Comparison of ENCODE assay signal across 8 mouse cellular contexts in the genomic region with DNA sequence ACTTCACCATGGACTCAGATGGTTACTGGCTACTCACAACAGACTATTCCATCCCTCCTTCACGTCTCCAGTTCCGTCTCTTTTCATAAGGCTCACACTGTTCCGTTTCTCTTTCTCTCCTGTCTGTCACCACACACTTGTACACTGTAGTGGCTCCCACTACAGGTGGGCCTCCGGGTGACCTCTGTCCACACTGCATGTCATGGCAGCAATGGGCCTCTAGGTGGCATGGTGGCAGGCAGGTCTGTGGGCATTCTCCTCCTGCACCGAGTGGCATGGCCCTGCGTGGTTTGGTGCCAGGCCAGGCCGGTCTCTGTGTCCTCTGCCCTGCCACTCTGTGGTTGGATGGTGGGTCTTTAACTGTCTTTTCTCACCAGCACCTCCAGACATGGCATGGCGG. TPM values are rescaled to one million over a fixed set of nuclear protein-coding genes. Genes with fewer than 3 reads are reported as not detected.
DNase-seq lines count a peak whose midpoint lies in the region; ATAC-seq and TF ChIP-seq lines count a peak whose summit lies in the region.

No protein-coding gene starts in this region.

- DNase-seq in hindbrain, postnatal 0 days (ENCODE audit: low spot score), result peak; percentile 50
- DNase-seq in hindbrain, embryonic 14.5 days (ENCODE audit: low spot score), result no peak
- peak; percentile 49 for DNase-seq in CD4-positive helper T cell, adult 2 months (ENCODE audit: low read depth, low spot score)
- peak; percentile 85 for DNase-seq in adrenal gland, postnatal 14 days
- peak; percentile 62 for DNase-seq in gastrocnemius, adult 2 months
- peak; percentile 57 for DNase-seq in liver, postnatal 0 days
- DNase-seq in spleen, adult 12 weeks (ENCODE audit: low spot score), result peak; percentile 24
- DNase-seq in right cerebral cortex, postnatal 14 days, result no peak

- no peaks in the 10 kb centered on the region for H3K36me3 ChIP-seq in hindbrain, postnatal 0 days (ENCODE audit: insufficient read depth, low read length)
- H3K36me3 ChIP-seq in hindbrain, embryonic 14.5 days (replicated peaks; ENCODE audit: control insufficient read depth, insufficient read depth), result 0 out of 2 replicates have a peak, but pooled peaks cover 3% of the 10 kb centered on the region
- 0 out of 2 replicates have a peak, but pooled peaks cover 4% of the 10 kb centered on the region for H3K36me3 ChIP-seq in liver, postnatal 0 days (replicated peaks; ENCODE audit: insufficient read depth, low read length)

- TF ChIP-seq CTCF in hindbrain, postnatal 0 days (IDR thresholded peaks at IDR 0.05; ENCODE audit: low read depth), result peak; percentile 81
- peak; percentile 70 for TF ChIP-seq CTCF in gastrocnemius, adult 2 months (IDR thresholded peaks at IDR 0.05)
- peak; percentile 81 for TF ChIP-seq CTCF in liver, postnatal 0 days (IDR thresholded peaks at IDR 0.05; ENCODE audit: low read depth)

- H3K27ac ChIP-seq in hindbrain, postnatal 0 days, result no peak overlapping the region
- no peak overlapping the region for H3K27ac ChIP-seq in hindbrain, embryonic 14.5 days
- no peak overlapping the region for H3K27ac ChIP-seq in gastrocnemius, adult 2 months
- H3K27ac ChIP-seq in liver, postnatal 0 days (ENCODE audit: low read depth), result no peak overlapping the region

- ATAC-seq in hindbrain, postnatal 0 days, result peak; percentile 61; the same call in 1 of the 2 replicates
- no peak for ATAC-seq in hindbrain, embryonic 14.5 days (ENCODE audit: low FRiP score)
- ATAC-seq in liver, postnatal 0 days, result 0 out of 2 replicates have a peak, but pooled peaks have one; percentile 45

- H3K4me1 ChIP-seq in hindbrain, postnatal 0 days (ENCODE audit: insufficient read depth, low read length), result no peaks in the 10 kb centered on the region
- peaks cover 11% of the 10 kb centered on the region; the same call in 1 of the 2 replicates for H3K4me1 ChIP-seq in hindbrain, embryonic 14.5 days (replicated peaks; ENCODE audit: control insufficient read depth, insufficient read depth, low read length)
- no peaks in the 10 kb centered on the region for H3K4me1 ChIP-seq in liver, postnatal 0 days (ENCODE audit: insufficient read depth)

- no peak for TF ChIP-seq EP300 in liver, postnatal 0 days (IDR thresholded peaks at IDR 0.05; ENCODE audit: low read depth)

- H3K9me3 ChIP-seq in hindbrain, postnatal 0 days (ENCODE audit: low read length), result no peaks in the 10 kb centered on the region
- no peaks in the 10 kb centered on the region for H3K9me3 ChIP-seq in hindbrain, embryonic 14.5 days (ENCODE audit: control insufficient read depth, low read length)
- no peaks in the 10 kb centered on the region for H3K9me3 ChIP-seq in liver, postnatal 0 days (ENCODE audit: low read length)

- no peak overlapping the region for H3K4me2 ChIP-seq in hindbrain, postnatal 0 days (ENCODE audit: low read depth, low read length)
- no peak overlapping the region for H3K4me2 ChIP-seq in hindbrain, embryonic 14.5 days (replicated peaks)
- no peak overlapping the region for H3K4me2 ChIP-seq in liver, postnatal 0 days (ENCODE audit: low read depth, low read length)

- no peak overlapping the region for H3K9ac ChIP-seq in hindbrain, postnatal 0 days (replicated peaks; ENCODE audit: low read length)
- no peak overlapping the region for H3K9ac ChIP-seq in hindbrain, embryonic 14.5 days
- H3K9ac ChIP-seq in liver, postnatal 0 days (replicated peaks), result no peak overlapping the region

- intact Hi-C loops in gastrocnemius, adult 2 months (cut with DNase I), result loop anchor here (2.0 kb wide), 1 partner anchor 160 kb away; no protein-coding TSS in a partner anchor

- WGBS in hindbrain, postnatal 0 days, result 80% methylated on average over 8 of the region's 8 CpGs
- WGBS in hindbrain, embryonic 14.5 days, result 90% methylated on average over 8 of the region's 8 CpGs
- 72% methylated on average over 8 of the region's 8 CpGs for WGBS in liver, postnatal 0 days (ENCODE audit: insufficient replicate concordance)

- no peak overlapping the region for H3K4me3 ChIP-seq in hindbrain, postnatal 0 days (ENCODE audit: low read length)
- H3K4me3 ChIP-seq in hindbrain, embryonic 14.5 days (replicated peaks; ENCODE audit: low read length), result no peak overlapping the region
- no peak overlapping the region for H3K4me3 ChIP-seq in gastrocnemius, adult 2 months
- no peak overlapping the region for H3K4me3 ChIP-seq in liver, postnatal 0 days (ENCODE audit: low read depth, low read length)

- H3K27me3 ChIP-seq in hindbrain, postnatal 0 days (ENCODE audit: insufficient read depth, low read length), result no peaks in the 10 kb centered on the region
- no peaks in the 10 kb centered on the region for H3K27me3 ChIP-seq in hindbrain, embryonic 14.5 days (ENCODE audit: control insufficient read depth, insufficient read depth, low read length)
- H3K27me3 ChIP-seq in liver, postnatal 0 days (ENCODE audit: insufficient read depth, low read length), result no peaks in the 10 kb centered on the region

RNA-seq across cellular contexts. Expression of gene Trub1, which starts 30.1 kb away (rescaled TPM):
- total RNA-seq in hindbrain, postnatal 0 days (2014; rRNA removed), result 12.7 TPM in 2 replicates
- 13.8 and 14.0 TPM in 2 replicates for polyA plus RNA-seq in hindbrain, postnatal 0 days (2015; fragmentation: Nextera tagmentation; extraction: Ambion mirVana)
- polyA plus RNA-seq in hindbrain, embryonic 14.5 days (2014; fragmentation: Nextera tagmentation; extraction: Ambion mirVana), result 13.6 and 14.1 TPM in 2 replicates
- 15.8 and 24.4 TPM in 2 replicates for total RNA-seq in adrenal gland, postnatal 14 days (2021)
- total RNA-seq in gastrocnemius, adult 2 months (2021), result 1 to 10 TPM; 3.8 to 6.9 TPM
- 7.7 and 8.6 TPM in 2 replicates for polyA plus RNA-seq in liver, postnatal 0 days (2015; fragmentation: Nextera tagmentation; extraction: Ambion mirVana)

Comparison
In these comparisons a context has a peak if more than half of its experiments do, and no peak if none do; other contexts are left out.
1. DNase-seq: peak in hindbrain, postnatal 0 days (single experiment), CD4-positive helper T cell, adult 2 months (single experiment), adrenal gland, postnatal 14 days (single experiment), gastrocnemius, adult 2 months (single experiment), liver, postnatal 0 days (single experiment) and spleen, adult 12 weeks (single experiment); none in hindbrain, embryonic 14.5 days (single experiment) and right cerebral cortex, postnatal 14 days (single experiment).
2. Peak in every context shown above with its lines, with median percentiles within 50 percentile points of each other: CTCF ChIP-seq.